Mouse (Mus musculus): ENCODE measurements around the gene Ctsc.

Ctsc gene

GRCm38 (mm10) chr7:88296932-88297331 lies 19.0 kb downstream of the Ctsc start:
- no peak for DNase-seq

- DNase-seq, result no peak
These were observed 27.9 kb downstream of the Ctsc start for GRCm38 (mm10) chr7:88305750-88306149.

GRCm38 (mm10) chr7:88306725-88307124 lies 28.8 kb downstream of the Ctsc start:
- DNase-seq, result no peak

- DNase-seq, result no peak
These were observed 32.7 kb downstream of the Ctsc start for GRCm38 (mm10) chr7:88310398-88311180.

GRCm38 (mm10) chr7:88316408-88316807 lies 38.5 kb downstream of the Ctsc start:
- no peak for DNase-seq

- no peak for DNase-seq
These were observed 40.6 kb downstream of the Ctsc start for GRCm38 (mm10) chr7:88318474-88318873.

- DNase-seq, result no peak
These were observed 41.0 kb downstream of the Ctsc start for GRCm38 (mm10) chr7:88318904-88319303.

- DNase-seq, result no peak
These were observed 41.7 kb downstream of the Ctsc start for GRCm38 (mm10) chr7:88319414-88320140.

GRCm38 (mm10) chr7:88320628-88321336 lies 42.9 kb downstream of the Ctsc start:
- DNase-seq, result peak; percentile 31

- no peak for DNase-seq
These were observed 44.5 kb downstream of the Ctsc start for GRCm38 (mm10) chr7:88322431-88322830.

GRCm38 (mm10) chr7:88327495-88327894 lies 49.6 kb downstream of the Ctsc start:
- no peak for DNase-seq

- no peak for DNase-seq
These were observed 65.9 kb downstream of the Ctsc start for GRCm38 (mm10) chr7:88343828-88344227.

- DNase-seq, result peak; percentile 67
These were observed 68.2 kb downstream of the Ctsc start for GRCm38 (mm10) chr7:88346035-88346434.

GRCm38 (mm10) chr7:88356871-88357776 lies 79.2 kb downstream of the Ctsc start:
- peak; percentile 8 for DNase-seq

GRCm38 (mm10) chr7:88358042-88358878 lies 80.4 kb downstream of the Ctsc start:
- no peak for DNase-seq
